In the genomic region with DNA sequence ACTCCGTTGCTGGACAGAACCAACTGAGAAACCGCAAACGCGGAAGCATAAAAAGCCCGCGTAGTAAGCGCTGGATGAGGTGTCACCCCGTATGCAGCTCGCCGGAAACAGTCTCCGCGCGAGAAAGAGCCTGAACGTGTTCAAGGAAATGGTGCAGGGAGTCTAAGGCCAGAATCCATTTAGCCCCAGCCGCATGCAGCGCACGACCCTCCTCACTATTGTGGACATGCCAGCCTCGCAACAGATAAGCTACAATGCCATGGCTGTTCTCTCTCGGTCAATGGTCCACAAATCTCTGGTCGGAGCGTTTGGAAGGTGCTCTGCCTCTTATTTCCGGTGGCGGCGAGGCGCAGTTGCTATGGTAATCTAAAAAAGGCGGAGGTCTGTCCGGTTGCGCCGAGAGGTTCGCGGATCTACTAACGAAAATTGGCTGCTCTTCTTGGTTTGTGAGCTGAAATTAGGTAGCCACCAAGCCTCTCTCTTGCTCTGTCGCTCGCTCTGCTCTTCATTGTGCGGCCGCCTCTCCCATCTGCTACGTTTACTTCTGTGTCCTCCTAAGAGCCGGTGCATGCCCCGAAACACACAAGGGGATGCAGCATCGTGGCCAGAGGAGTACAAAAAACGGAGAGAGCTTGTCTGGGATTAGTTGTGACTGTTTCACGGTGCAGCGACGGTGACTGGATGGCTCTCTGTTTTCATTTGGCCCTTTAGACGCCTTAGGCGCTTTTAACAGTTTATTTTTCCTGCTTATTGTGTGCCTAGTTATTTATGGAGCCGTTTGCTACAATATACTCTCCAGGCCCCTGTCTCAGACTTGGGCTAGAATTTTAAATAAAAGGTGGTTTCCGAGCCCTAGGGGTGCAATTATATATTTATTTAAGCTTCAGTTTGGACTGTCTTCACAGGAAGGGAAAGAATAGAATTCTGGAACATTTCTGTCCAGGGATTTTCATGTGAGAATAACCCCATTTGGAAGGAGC, we compare ENCODE assay signal across 8 mouse cellular contexts. TPM values are rescaled to one million over a fixed set of nuclear protein-coding genes. Genes with fewer than 3 reads are reported as not detected.
DNase-seq lines count a peak whose midpoint lies in the region; ATAC-seq lines count a peak whose summit lies in the region.

A gene (plus strand): TSS at position 105 of the 980 bp plus-strand sequence.

- intact Hi-C loops in gastrocnemius, postnatal 14 days (cut with DNase I; ENCODE audit: low total_unique reads), result no loop called here
- intact Hi-C loops in left cerebral cortex, postnatal 10 days (cut with DNase I), result no loop called here

- peak; percentile 84 to 96 for DNase-seq in adrenal gland, adult (ENCODE audit: inconsistent age in 2 of 2, low spot score in 1 of 2)
- peak; percentile 92 for DNase-seq in embryo, embryonic 10.5 days (ENCODE audit: low spot score)
- peak; percentile 79 for DNase-seq in gastrocnemius, postnatal 14 days
- DNase-seq in left cerebral cortex, postnatal 10 days (ENCODE audit: extremely low spot score in 1 of 2, low spot score in 2 of 2), result peak; percentile 85 to 87
- DNase-seq in right cerebral cortex, postnatal 25 days, result peak; percentile 88
- DNase-seq in urinary bladder, postnatal 4 days (ENCODE audit: low spot score in 2 of 2), result peak; percentile 75 to 81

- peak; percentile 88 for ATAC-seq in inflammation-experienced regulatory T-cells, adult 6 months
- peak; percentile 97 for ATAC-seq in megakaryocyte-erythroid progenitor cell, adult 5-6 weeks (replicated peaks; ENCODE audit: low FRiP score, low TSS enrichment, poor library complexity, severe bottlenecking)

RNA-seq across cellular contexts. Expression of the gene that starts here (rescaled TPM):
- total RNA-seq in gastrocnemius, postnatal 14 days (2021), result 1 to 10 TPM; 2.5 to 2.7 TPM
- 10 to 100 TPM in 1 of 3 experiments, 1 to 10 TPM in 2; 6.4 to 12.1 (median 8.2) TPM for polyA plus RNA-seq in inflammation-experienced regulatory T-cells, adult 6 months (2017; shearing (Covaris generic))
- total RNA-seq in left cerebral cortex, postnatal 10 days (2021), result 1 to 10 TPM; 7.5 to 8.0 TPM
- 8.0 and 8.8 TPM in 2 replicates for total RNA-seq in megakaryocyte-erythroid progenitor cell, adult 5-6 weeks (2014; fragmentation: Nextera tagmentation)
- total RNA-seq in megakaryocyte-erythroid progenitor cell, adult 5-6 weeks (2017), result 0.42 and 3.0 TPM in 2 replicates

Comparison
In these comparisons a context has a peak if more than half of its experiments do, and no peak if none do; other contexts are left out.
1. Peak in every context shown above with its lines: DNase-seq and ATAC-seq.